8 mouse cellular contexts compared by ENCODE assay signal in genomic region chr15:77823634-77824033, GRCm38 (mm10). TPM values are rescaled to one million over a fixed set of nuclear protein-coding genes. Genes with fewer than 3 reads are reported as not detected.
A peak's percentile ranks its signal among the peaks of the same experiment; 100 is the strongest.
DNase-seq lines count a peak whose midpoint lies in the region; ATAC-seq and TF ChIP-seq lines count a peak whose summit lies in the region.

No protein-coding gene starts in this region.

- peak overlapping the region; percentile 64 for H3ac ChIP-seq in C2C12 (ENCODE audit: control insufficient read depth, insufficient read length, low read depth)

- TF ChIP-seq CTCF in C2C12 (IDR thresholded peaks at IDR 0.05; ENCODE audit: control insufficient read depth, insufficient read depth, insufficient read length) (no peak), ES-Bruce4 (IDR thresholded peaks at IDR 0.05; ENCODE audit: low read depth, low read length) (no peak)

- H3K9ac ChIP-seq in heart, embryonic 15.5 days, result no peak overlapping the region
- no peak overlapping the region for H3K9ac ChIP-seq in ES-Bruce4 (ENCODE audit: low read depth, poor library complexity, severe bottlenecking)
- no peak overlapping the region for H3K9ac ChIP-seq in intestine, embryonic 15.5 days
- no peak overlapping the region for H3K9ac ChIP-seq in midbrain, embryonic 11.5 days (ENCODE audit: low read length)

- TF ChIP-seq EP300 in ES-Bruce4 (IDR thresholded peaks at IDR 0.05; ENCODE audit: insufficient read depth, low read depth, low read length), result 0 out of 2 replicates have a peak, but pooled peaks have one; percentile 5

- H3K4me2 ChIP-seq in heart, embryonic 15.5 days, result no peak overlapping the region
- H3K4me2 ChIP-seq in intestine, embryonic 15.5 days (replicated peaks), result peak overlapping the region; percentile 20; the same call in 1 of the 2 replicates
- H3K4me2 ChIP-seq in midbrain, embryonic 11.5 days, result no peak overlapping the region

- no peak for DNase-seq in heart, postnatal 4 days
- DNase-seq in midbrain, embryonic 11.5 days (ENCODE audit: low spot score, missing footprints), result no peak
- no peak for DNase-seq in cerebellum, postnatal 25 days

- no peak for TF ChIP-seq POLR2A in ES-Bruce4 (IDR thresholded peaks at IDR 0.05; ENCODE audit: insufficient read depth, low read length)

- H3K9me3 ChIP-seq in heart, embryonic 15.5 days (replicated peaks), result no peaks in the 10 kb centered on the region
- H3K9me3 ChIP-seq in ES-Bruce4 (replicated peaks; ENCODE audit: control insufficient read depth, insufficient read depth, low read length, poor library complexity, severe bottlenecking), result no peaks in the 10 kb centered on the region
- no peaks in the 10 kb centered on the region for H3K9me3 ChIP-seq in intestine, embryonic 15.5 days
- no peaks in the 10 kb centered on the region for H3K9me3 ChIP-seq in midbrain, embryonic 11.5 days (ENCODE audit: control insufficient read depth, low read length)

- no peak for ATAC-seq in heart, embryonic 15.5 days (replicated peaks; ENCODE audit: insufficient number of reproducible peaks, insufficient read depth, low FRiP score, low read depth)
- ATAC-seq in intestine, embryonic 15.5 days, result no peak
- ATAC-seq in midbrain, embryonic 11.5 days (ENCODE audit: low FRiP score), result no peak
- no peak for ATAC-seq in erythroblast, adult 5-6 weeks (replicated peaks; ENCODE audit: low FRiP score, poor library complexity, severe bottlenecking)

- peaks cover 100% of the 10 kb centered on the region for H3K79me2 ChIP-seq in C2C12 (ENCODE audit: control insufficient read depth, insufficient read depth)

- H3K4me3 ChIP-seq in heart, embryonic 15.5 days, result no peak overlapping the region
- no peak overlapping the region for H3K4me3 ChIP-seq in C2C12 (ENCODE audit: insufficient read depth, poor library complexity, severe bottlenecking)
- no peak overlapping the region for H3K4me3 ChIP-seq in ES-Bruce4 (ENCODE audit: low read depth, low read length)
- H3K4me3 ChIP-seq in intestine, embryonic 15.5 days (replicated peaks), result no peak overlapping the region
- H3K4me3 ChIP-seq in midbrain, embryonic 11.5 days (ENCODE audit: low read depth, low read length), result no peak overlapping the region

- 42% methylated on average over 3 of the region's 3 CpGs for WGBS in heart, embryonic 15.5 days
- 42% methylated on average over 3 of the region's 3 CpGs for WGBS in intestine, embryonic 15.5 days
- 80% methylated on average over 3 of the region's 3 CpGs for WGBS in midbrain, embryonic 11.5 days

- H3K27ac ChIP-seq in heart, embryonic 15.5 days, result peak overlapping the region; percentile 83
- H3K27ac ChIP-seq in ES-Bruce4 (ENCODE audit: insufficient read depth, low read length), result peak overlapping the region; percentile 39
- H3K27ac ChIP-seq in intestine, embryonic 15.5 days, result peak overlapping the region; percentile 29
- H3K27ac ChIP-seq in midbrain, embryonic 11.5 days (ENCODE audit: low read depth, low read length), result no peak overlapping the region

- peaks cover 98% of the 10 kb centered on the region for H3K79me3 ChIP-seq in C2C12 (ENCODE audit: low read depth)

- no peaks in the 10 kb centered on the region for H3K27me3 ChIP-seq in heart, embryonic 15.5 days
- H3K27me3 ChIP-seq in C2C12 (ENCODE audit: control insufficient read depth, insufficient read depth, insufficient read length) (no peaks in the 10 kb centered on the region), ES-Bruce4 (ENCODE audit: control insufficient read depth, insufficient read depth, low read length, poor library complexity, severe bottlenecking) (no peaks in the 10 kb centered on the region)
- no peaks in the 10 kb centered on the region for H3K27me3 ChIP-seq in intestine, embryonic 15.5 days (replicated peaks)
- no peaks in the 10 kb centered on the region for H3K27me3 ChIP-seq in midbrain, embryonic 11.5 days (ENCODE audit: control insufficient read depth, insufficient read depth, low read length)

- H3K36me3 ChIP-seq in heart, embryonic 15.5 days, result no peaks in the 10 kb centered on the region; the same call in 1 of the 2 replicates
- peaks cover 75% of the 10 kb centered on the region for H3K36me3 ChIP-seq in C2C12 (ENCODE audit: control insufficient read depth, insufficient read depth)
- H3K36me3 ChIP-seq in ES-Bruce4 (ENCODE audit: control insufficient read depth, insufficient read depth, low read length, poor library complexity, severe bottlenecking), result no peaks in the 10 kb centered on the region
- no peaks in the 10 kb centered on the region for H3K36me3 ChIP-seq in intestine, embryonic 15.5 days
- H3K36me3 ChIP-seq in midbrain, embryonic 11.5 days (ENCODE audit: control insufficient read depth, insufficient read depth, low read length), result no peaks in the 10 kb centered on the region

- peaks cover 94% of the 10 kb centered on the region for H3K4me1 ChIP-seq in heart, embryonic 15.5 days (replicated peaks)
- peaks cover 15% of the 10 kb centered on the region for H3K4me1 ChIP-seq in ES-Bruce4 (ENCODE audit: control insufficient read depth, insufficient read depth, low read length)
- H3K4me1 ChIP-seq in intestine, embryonic 15.5 days (replicated peaks), result peaks cover 84% of the 10 kb centered on the region
- H3K4me1 ChIP-seq in midbrain, embryonic 11.5 days (ENCODE audit: control insufficient read depth, insufficient read depth, low read length), result peaks cover 13% of the 10 kb centered on the region

TF ChIP-seq in C2C12, 6 proteins besides CTCF, POLR2A, EP300 and RAD21:
- TF ChIP-seq MYOD1 (IDR thresholded peaks at IDR 0.05; ENCODE audit: control insufficient read depth, insufficient read length, low read depth) (no peak), MYOG (IDR thresholded peaks at IDR 0.05; ENCODE audit: control insufficient read depth, extremely low read depth, insufficient read length) (no peak), FOSL1 (IDR thresholded peaks at IDR 0.05; ENCODE audit: insufficient read depth, low read length, poor library complexity, severe bottlenecking) (no peak), USF1 (IDR thresholded peaks at IDR 0.05; ENCODE audit: low read depth) (no peak), MAX (IDR thresholded peaks at IDR 0.05) (no peak), CEBPB (IDR thresholded peaks at IDR 0.05; ENCODE audit: low read depth) (no peak)

RNA-seq across cellular contexts. Expression of gene Myh9, which starts 18.3 kb away (rescaled TPM):
- polyA plus RNA-seq in heart, embryonic 15.5 days (2015; fragmentation: Nextera tagmentation; extraction: Ambion mirVana), result 25.2 and 33.7 TPM in 2 replicates
- total RNA-seq in heart, postnatal 4 days (2021), result 100 to 1,000 TPM; 219 to 228 TPM
- polyA plus RNA-seq in C2C12 (2012; fragmentation: generic; extraction: Trizol), result 580 TPM
- 584 and 601 TPM in 2 replicates for polyA plus RNA-seq in ES-Bruce4 (2011; ENCODE audit: insufficient read depth, insufficient read length, low read depth, missing spikeins)
- polyA plus RNA-seq in intestine, embryonic 15.5 days (2015; fragmentation: Nextera tagmentation; extraction: Ambion mirVana), result 51.6 and 52.9 TPM in 2 replicates
- polyA plus RNA-seq in midbrain, embryonic 11.5 days (2014; fragmentation: Nextera tagmentation; extraction: Ambion mirVana), result 16.4 and 19.6 TPM in 2 replicates
- 105 and 110 TPM in 2 replicates for total RNA-seq in erythroblast, adult 5-6 weeks (2015; ENCODE audit: low replicate concordance)
- 158 and 246 TPM in 2 replicates for total RNA-seq in erythroblast, adult 5-6 weeks (2017; ENCODE audit: low replicate concordance)

Comparison
In these comparisons a context has a peak if more than half of its experiments do, and no peak if none do; other contexts are left out.
1. RNA of gene Myh9, which starts 18.3 kb away (polyA plus RNA-seq): 584 to 601 TPM in ES-Bruce4 and 580 TPM in C2C12 (single experiment); 51.6 to 52.9 TPM in intestine, embryonic 15.5 days, 25.2 to 33.7 TPM in heart, embryonic 15.5 days and 16.4 to 19.6 TPM in midbrain, embryonic 11.5 days; every median in the first group is over 10 times any median in the second.